Mouse (Mus musculus) retina, embryonic 14.5 days (tissue): ENCODE results near the gene Zfp444.
"Not testable (repeated sequence)": the region's sequence is repeated elsewhere in the genome, so short reads cannot be mapped to it uniquely, and the experiment has no call there.

Source experiments
- DNase-seq: peaks from one replicate; pipeline ENCODE4 v3.0.0-alpha.2; 2015; ENCODE audit warnings: low spot score

Zfp444 gene

DNA sequence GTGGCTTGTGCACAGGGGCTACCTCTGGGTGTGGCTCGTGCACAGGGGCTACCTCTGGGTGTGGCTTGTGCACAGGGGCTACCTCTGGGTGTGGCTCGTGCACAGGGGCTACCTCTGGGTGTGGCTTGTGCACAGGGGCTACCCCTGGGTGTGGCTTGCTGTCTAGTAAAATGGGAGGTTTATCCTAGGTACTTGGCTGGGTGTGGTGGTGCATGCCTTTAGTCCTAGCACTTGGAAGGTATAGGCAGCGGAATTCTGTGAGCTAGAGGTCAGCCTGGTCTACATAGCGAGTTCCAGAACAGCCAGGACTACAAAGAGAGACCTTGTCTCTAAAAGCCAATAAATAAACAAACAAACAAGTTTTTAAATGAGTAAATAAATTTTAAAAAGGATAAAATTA, 42.7 kb downstream of the Zfp444 start:
- not testable (repeated sequence) for DNase-seq

DNA sequence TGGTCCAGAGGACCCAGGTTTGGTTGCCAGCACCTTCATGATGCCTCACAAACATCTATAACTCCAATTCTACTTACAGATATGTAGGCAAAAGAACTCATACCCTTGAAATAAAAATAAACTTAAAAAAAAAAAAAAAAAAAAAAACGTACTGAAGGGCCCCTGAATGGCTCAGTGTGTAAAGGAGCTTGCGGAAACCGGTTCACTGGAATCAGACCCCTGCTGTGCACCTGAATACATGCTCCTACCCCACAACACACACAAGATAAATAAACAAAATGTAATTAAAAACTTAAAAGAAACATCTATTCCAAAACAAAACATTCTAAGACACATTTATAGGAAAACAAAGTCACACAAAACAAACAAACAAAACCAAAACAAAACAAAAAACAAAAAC, 48.1 kb downstream of the Zfp444 start:
- no peak for DNase-seq

DNA sequence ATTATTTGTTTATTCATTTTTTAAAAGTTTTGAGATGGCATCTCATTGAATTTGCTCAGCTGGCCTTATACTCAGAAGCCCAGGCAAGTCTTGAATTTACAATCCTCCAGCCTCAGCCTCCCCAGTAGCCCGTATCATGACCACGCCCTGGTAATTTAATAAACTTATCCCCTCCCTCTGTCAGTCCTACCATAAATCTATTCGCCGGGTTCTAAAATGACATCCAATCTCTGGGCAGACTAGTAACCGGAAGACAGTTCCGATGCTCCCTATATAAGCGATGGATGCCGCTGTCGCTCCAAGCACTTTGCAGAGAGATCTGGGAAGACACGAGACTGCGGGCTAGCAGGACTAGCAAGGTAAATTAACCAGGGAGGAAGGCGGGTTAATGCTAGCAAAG, 50.0 kb downstream of the Zfp444 start, which contains the start of gene Zscan5b:
TSS of gene Zscan5b (plus strand) at position 301 of the 400 bp plus-strand sequence.
- DNase-seq: no peak

DNA sequence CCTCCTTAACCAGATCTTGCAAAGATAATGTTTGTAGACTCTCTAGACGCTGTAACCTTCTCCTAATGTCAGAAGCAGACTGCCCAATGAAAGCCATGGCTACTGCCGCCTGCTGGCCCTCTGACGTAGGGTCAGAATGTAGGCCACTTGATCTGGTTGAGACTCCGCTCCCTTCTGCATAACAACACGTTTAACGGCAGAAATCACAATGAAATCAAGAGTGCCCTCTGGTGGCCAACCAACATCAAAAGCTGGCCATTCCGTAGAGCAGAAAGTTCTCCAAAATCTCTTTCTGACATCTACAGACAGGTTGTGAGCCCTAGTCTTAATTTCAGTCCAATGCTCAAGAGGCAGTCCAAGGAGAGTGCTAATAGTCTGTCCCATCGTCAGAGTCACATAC, 56.5 kb downstream of the Zfp444 start:
- DNase-seq: peak; percentile 11

DNA sequence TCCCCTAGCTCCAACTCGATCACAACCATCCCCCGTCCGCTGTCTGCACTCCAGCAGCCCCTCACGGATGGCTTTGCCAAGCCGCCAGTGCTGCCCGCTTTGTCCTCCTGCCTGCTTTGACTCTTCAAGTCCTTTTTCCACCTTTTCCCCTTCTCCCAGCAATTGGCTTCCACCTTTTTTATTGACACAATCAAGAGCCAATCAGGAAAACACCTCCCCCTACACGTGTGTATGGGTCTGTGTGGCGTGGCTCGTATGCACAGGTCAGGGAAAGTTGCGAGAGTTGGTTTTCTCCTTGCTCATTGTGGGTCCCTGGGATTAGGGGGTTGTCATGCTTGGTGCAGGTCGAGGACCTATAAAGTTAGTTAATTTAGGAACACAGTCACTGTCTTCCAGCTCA, 67.8 kb downstream of the Zfp444 start:
- DNase-seq: no peak

DNA sequence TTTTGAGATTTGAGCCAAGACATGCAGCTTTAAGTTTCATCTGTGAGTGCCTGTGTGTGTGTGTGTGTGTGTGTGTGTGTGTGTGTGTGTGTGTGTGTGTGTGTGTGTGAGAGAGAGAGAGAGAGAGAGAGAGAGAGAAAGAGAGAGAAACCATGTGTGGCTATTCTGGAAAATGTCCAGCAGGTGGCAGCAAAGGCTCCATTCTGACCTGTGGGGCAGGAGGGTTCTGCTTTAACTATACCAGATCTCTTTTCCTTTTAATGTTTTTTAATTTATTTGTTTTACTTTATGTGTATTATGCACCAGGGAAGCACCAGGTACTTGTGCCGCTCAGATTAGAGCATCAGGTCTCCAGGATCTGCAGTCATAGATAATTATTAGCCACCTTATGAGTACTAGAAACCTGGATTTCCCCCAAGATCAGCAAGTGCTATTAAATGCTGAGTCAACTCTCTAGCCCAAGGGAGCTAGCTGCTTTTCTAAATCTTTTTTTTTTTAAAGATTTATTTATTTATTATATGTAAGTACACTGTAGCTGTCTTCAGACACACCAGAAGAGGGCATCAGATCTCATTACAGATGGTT, 68.9 kb downstream of the Zfp444 start:
- DNase-seq: peak; percentile 77
